Mouse (Mus musculus): ENCODE measurements around the gene Tmcc3. TPM values are rescaled to one million over a fixed set of nuclear protein-coding genes. Genes with fewer than 3 reads are reported as not detected.
A peak's percentile ranks its signal among the peaks of the same experiment; 100 is the strongest.

Tmcc3 gene
- total and polyA plus RNA-seq, 3 experiments, result 11.3 to 30.1 (median 23.1) TPM

- Histone ChIP-seq H3K9ac (ENCODE audit: insufficient read depth, low read depth) (no peak overlapping the region), H3K4me2 (ENCODE audit: insufficient read depth, low read depth, poor library complexity, severe bottlenecking) (no peak overlapping the region), H3K4me1 (ENCODE audit: control insufficient read depth in 1 of 2, insufficient read depth in 2 of 2) (peaks cover 6 to 52% of the 10 kb centered on the region in 2 experiments; a peak in 3 of 4 replicates), H3K4me3 (replicated peaks in 1 of 3; ENCODE audit: low read depth in 2 of 3, low read length in 2 of 3, poor library complexity in 1 of 3) (no peak overlapping the region), H3K27me3 (replicated peaks) (no peaks in the 10 kb centered on the region), H3K79me2 (replicated peaks; ENCODE audit: control insufficient read depth, extremely low read depth, insufficient read depth, poor library complexity, severe bottlenecking) (no peaks in the 10 kb centered on the region), H3K27ac (ENCODE audit: insufficient read depth, low read depth) (no peak overlapping the region), H3K36me3 (replicated peaks in 1 of 2; ENCODE audit: control insufficient read depth in 1 of 2, insufficient read depth in 1 of 2, low read length in 1 of 2) (peaks cover 18 to 44% of the 10 kb centered on the region in 2 experiments), H3K9me3 (replicated peaks; ENCODE audit: low read length) (no peaks in the 10 kb centered on the region)
- dilution Hi-C loops (cut with MboI; ENCODE audit: extremely low pct_ligation_motif_present, extremely low pct_unique_long_range_greater_than_20kb, low sequenced_read_pairs) (no loop called here), in situ Hi-C loops (cut with MboI; ENCODE audit: low pct_ligation_motif_present, low pct_unique_long_range_greater_than_20kb, low sequenced_read_pairs) (no loop called here)
- no peak for TF ChIP-seq RCOR1 (conservative IDR thresholded peaks at IDR 0.05; ENCODE audit: low read depth, low read length)
- TF ChIP-seq MAZ (IDR thresholded peaks at IDR 0.05; ENCODE audit: low read depth, low read length), result no peak
- no peak for TF ChIP-seq KAT2A (IDR thresholded peaks at IDR 0.05; ENCODE audit: insufficient replicate concordance, low read length)
- DNase-seq (ENCODE audit: extremely low read depth), result peak; percentile 34
Measured at GRCm38 (mm10) chr10:94471487-94471886, 159.7 kb downstream of the Tmcc3 start.

GRCm38 (mm10) chr10:94473501-94473900, 161.8 kb downstream of the Tmcc3 start:
- in situ Hi-C loops (cut with MboI; ENCODE audit: low pct_ligation_motif_present, low pct_unique_long_range_greater_than_20kb, low sequenced_read_pairs), result no loop called here

GRCm38 (mm10) chr10:94474185-94474584, 162.4 kb downstream of the Tmcc3 start:
- in situ Hi-C loops (cut with MboI; ENCODE audit: low pct_ligation_motif_present, low pct_unique_long_range_greater_than_20kb, low sequenced_read_pairs), result no loop called here
- H3K27ac ChIP-seq (ENCODE audit: insufficient read depth, low read depth), result no peak overlapping the region
- no peaks in the 10 kb centered on the region for H3K79me2 ChIP-seq (replicated peaks; ENCODE audit: control insufficient read depth, extremely low read depth, insufficient read depth, poor library complexity, severe bottlenecking)
- TF ChIP-seq ZKSCAN1 (IDR thresholded peaks at IDR 0.05; ENCODE audit: borderline replicate concordance, low read depth, low read length) (no peak), IRF4 (IDR thresholded peaks at IDR 0.05; ENCODE audit: low read depth, low read length) (peak; percentile 47), ZNF384 (IDR thresholded peaks at IDR 0.05; ENCODE audit: low read depth, low read length) (no peak), PAX5 (IDR thresholded peaks at IDR 0.05; ENCODE audit: low read length) (no peak), MXI1 (IDR thresholded peaks at IDR 0.05; ENCODE audit: low read depth, low read length) (no peak), USF1 (IDR thresholded peaks at IDR 0.05; ENCODE audit: low read depth, low read length) (no peak), NELFE (IDR thresholded peaks at IDR 0.05; ENCODE audit: low read depth, low read length) (no peak), POLR2AphosphoS2 (IDR thresholded peaks at IDR 0.05; ENCODE audit: low read depth, low read length) (no peak), POLR2A (IDR thresholded peaks at IDR 0.05; ENCODE audit: low read depth, low read length) (no peak)
- H3K9ac ChIP-seq (ENCODE audit: insufficient read depth, low read depth), result no peak overlapping the region
- peak; percentile 61 for DNase-seq (ENCODE audit: extremely low read depth)
- no peak overlapping the region for H3K4me2 ChIP-seq (ENCODE audit: insufficient read depth, low read depth, poor library complexity, severe bottlenecking)
- H3K27me3 ChIP-seq (replicated peaks), result no peaks in the 10 kb centered on the region
- no peaks in the 10 kb centered on the region for H3K9me3 ChIP-seq (replicated peaks; ENCODE audit: low read length)
- no peak overlapping the region for H3K4me3 ChIP-seq (replicated peaks in 1 of 3; ENCODE audit: low read depth in 2 of 3, low read length in 2 of 3, poor library complexity in 1 of 3)
- peaks cover 6 to 52% of the 10 kb centered on the region in 2 experiments; a peak in 3 of 4 replicates for H3K4me1 ChIP-seq (ENCODE audit: control insufficient read depth in 1 of 2, insufficient read depth in 2 of 2)
- dilution Hi-C loops (cut with MboI; ENCODE audit: extremely low pct_ligation_motif_present, extremely low pct_unique_long_range_greater_than_20kb, low sequenced_read_pairs), result no loop called here
- peaks cover 24 to 35% of the 10 kb centered on the region in 2 experiments for H3K36me3 ChIP-seq (replicated peaks in 1 of 2; ENCODE audit: control insufficient read depth in 1 of 2, insufficient read depth in 1 of 2, low read length in 1 of 2)

More at GRCm38 (mm10) chr10:94473501-94473900, 161.8 kb downstream of the Tmcc3 start:
- DNase-seq (ENCODE audit: extremely low read depth), result no peak
- H3K9me3 ChIP-seq (replicated peaks; ENCODE audit: low read length), result no peaks in the 10 kb centered on the region
- H3K36me3 ChIP-seq (replicated peaks in 1 of 2; ENCODE audit: control insufficient read depth in 1 of 2, insufficient read depth in 1 of 2, low read length in 1 of 2), result peaks cover 24 to 41% of the 10 kb centered on the region in 2 experiments
- TF ChIP-seq MAZ (IDR thresholded peaks at IDR 0.05; ENCODE audit: low read depth, low read length), result no peak
- TF ChIP-seq CHD2 (IDR thresholded peaks at IDR 0.05; ENCODE audit: low read length), result no peak
- H3K4me2 ChIP-seq (ENCODE audit: insufficient read depth, low read depth, poor library complexity, severe bottlenecking), result no peak overlapping the region
- no peak overlapping the region for H3K9ac ChIP-seq (ENCODE audit: insufficient read depth, low read depth)
- H3K27ac ChIP-seq (ENCODE audit: insufficient read depth, low read depth), result no peak overlapping the region
- peaks cover 6 to 52% of the 10 kb centered on the region in 2 experiments; a peak in 3 of 4 replicates for H3K4me1 ChIP-seq (ENCODE audit: control insufficient read depth in 1 of 2, insufficient read depth in 2 of 2)
- H3K4me3 ChIP-seq (replicated peaks in 1 of 3; ENCODE audit: low read depth in 2 of 3, low read length in 2 of 3, poor library complexity in 1 of 3), result no peak overlapping the region
- H3K79me2 ChIP-seq (replicated peaks; ENCODE audit: control insufficient read depth, extremely low read depth, insufficient read depth, poor library complexity, severe bottlenecking), result no peaks in the 10 kb centered on the region
- dilution Hi-C loops (cut with MboI; ENCODE audit: extremely low pct_ligation_motif_present, extremely low pct_unique_long_range_greater_than_20kb, low sequenced_read_pairs), result no loop called here
- H3K27me3 ChIP-seq (replicated peaks), result no peaks in the 10 kb centered on the region
